Mouse (Mus musculus) megakaryocyte-erythroid progenitor cell, adult 5-6 weeks (primary cell): Measurements from ENCODE around the gene Mthfs. TPM values are rescaled to one million over a fixed set of nuclear protein-coding genes. Genes with fewer than 3 reads are reported as not detected.
A peak's percentile ranks its signal among the peaks of the same experiment; 100 is the strongest.
"Not testable (repeated sequence)": the region's sequence is repeated elsewhere in the genome, so short reads cannot be mapped to it uniquely, and the experiment has no call there.

Experiments used
- ATAC-seq: replicated peaks from 2 replicates; pipeline ENCODE4 v1.8.0; 2016; ENCODE audit warnings: mild to moderate bottlenecking, inconsistent platforms; ENCODE audit not compliant: severe bottlenecking, poor library complexity, low FRiP score, low TSS enrichment
- total RNA-seq, 2 experiments: library from RNA; stranded (forward) in 1 of 2; stranded (reverse) in 1 of 2; fragments of 200-1000, 215-1000 nt in 1 of 2; fragments of >200 nt in 1 of 2; fragmentation: Nextera tagmentation in 1 of 2; gene quantifications; 2 replicates each; pipeline ENCODE4 v1.2.3; 2014 to 2017

The Mthfs gene
- total RNA-seq (2014; fragmentation: Nextera tagmentation) (3.7 and 41.5 TPM in 2 replicates), total RNA-seq (2017) (8.1 and 26.7 TPM in 2 replicates)

GRCm38 (mm10) chr9:89210353-89211064 is at the start of gene Mthfs:
Gene Mthfs (plus strand): TSS chr9:89210676.
- peak; percentile 64 for ATAC-seq

GRCm38 (mm10) chr9:89172539-89172938 is 37.9 kb upstream of the Mthfs start:
- not testable (repeated sequence) for ATAC-seq

GRCm38 (mm10) chr9:89178833-89179232 is 31.6 kb upstream of the Mthfs start:
- ATAC-seq = peak; percentile 70; the same call in 1 of the 2 replicates

GRCm38 (mm10) chr9:89179469-89179868 is 31.0 kb upstream of the Mthfs start:
- ATAC-seq = not testable (repeated sequence)

- not testable (repeated sequence) for ATAC-seq
Observed at GRCm38 (mm10) chr9:89187006-89187405, 23.5 kb upstream of the Mthfs start.

GRCm38 (mm10) chr9:89195483-89195882 is 15.0 kb upstream of the Mthfs start:
- not testable (repeated sequence) for ATAC-seq

GRCm38 (mm10) chr9:89197509-89197908 is 13.0 kb upstream of the Mthfs start:
- ATAC-seq = not testable (repeated sequence)

- not testable (repeated sequence) for ATAC-seq
Observed at GRCm38 (mm10) chr9:89198349-89198748, 12.1 kb upstream of the Mthfs start.

- ATAC-seq = peak; percentile 30; the same call in 1 of the 2 replicates
Observed at GRCm38 (mm10) chr9:89198969-89199416, 11.5 kb upstream of the Mthfs start, which contains the start of the genes Bcl2a1b and Gm29094. Gene Bcl2a1b (plus strand): TSS chr9:89199209. Gene Gm29094 (plus strand): TSS chr9:89199379.

- ATAC-seq = not testable (repeated sequence)
Observed at GRCm38 (mm10) chr9:89202256-89202655, 8.2 kb upstream of the Mthfs start.

GRCm38 (mm10) chr9:89208939-89209338 is 1.5 kb upstream of the Mthfs start:
- not testable (repeated sequence) for ATAC-seq

GRCm38 (mm10) chr9:89211065-89211858 is 786 bp downstream of the Mthfs start:
- ATAC-seq = peak; percentile 94

- peak; percentile 38 for ATAC-seq
Observed at GRCm38 (mm10) chr9:89212428-89212827, 2.0 kb downstream of the Mthfs start.

- ATAC-seq = not testable (repeated sequence)
Observed at GRCm38 (mm10) chr9:89218174-89218573, 7.7 kb downstream of the Mthfs start.

- not testable (repeated sequence) for ATAC-seq
Observed at GRCm38 (mm10) chr9:89219668-89220067, 9.2 kb downstream of the Mthfs start.

- not testable (repeated sequence) for ATAC-seq
Observed at GRCm38 (mm10) chr9:89220704-89221287, 10.3 kb downstream of the Mthfs start.

GRCm38 (mm10) chr9:89226071-89226470 is 15.6 kb downstream of the Mthfs start:
- ATAC-seq = no peak

- no peak for ATAC-seq
Observed at GRCm38 (mm10) chr9:89228122-89228521, 17.6 kb downstream of the Mthfs start.

- 0 out of 2 replicates have a peak, but pooled peaks have one; percentile 65 for ATAC-seq
Observed at GRCm38 (mm10) chr9:89230897-89231497, 20.5 kb downstream of the Mthfs start.
